Mouse (Mus musculus): Measurements from ENCODE around the gene Cybrd1. TPM values are rescaled to one million over a fixed set of nuclear protein-coding genes. Genes with fewer than 3 reads are reported as not detected.

Cybrd1 gene
- 0.90 and 0.92 TPM in 2 replicates for polyA plus RNA-seq (2012; rRNA removed)
- polyA plus RNA-seq (2014; fragmentation: Nextera tagmentation; extraction: Ambion mirVana) = 0.38 and 0.58 TPM in 2 replicates

DNA sequence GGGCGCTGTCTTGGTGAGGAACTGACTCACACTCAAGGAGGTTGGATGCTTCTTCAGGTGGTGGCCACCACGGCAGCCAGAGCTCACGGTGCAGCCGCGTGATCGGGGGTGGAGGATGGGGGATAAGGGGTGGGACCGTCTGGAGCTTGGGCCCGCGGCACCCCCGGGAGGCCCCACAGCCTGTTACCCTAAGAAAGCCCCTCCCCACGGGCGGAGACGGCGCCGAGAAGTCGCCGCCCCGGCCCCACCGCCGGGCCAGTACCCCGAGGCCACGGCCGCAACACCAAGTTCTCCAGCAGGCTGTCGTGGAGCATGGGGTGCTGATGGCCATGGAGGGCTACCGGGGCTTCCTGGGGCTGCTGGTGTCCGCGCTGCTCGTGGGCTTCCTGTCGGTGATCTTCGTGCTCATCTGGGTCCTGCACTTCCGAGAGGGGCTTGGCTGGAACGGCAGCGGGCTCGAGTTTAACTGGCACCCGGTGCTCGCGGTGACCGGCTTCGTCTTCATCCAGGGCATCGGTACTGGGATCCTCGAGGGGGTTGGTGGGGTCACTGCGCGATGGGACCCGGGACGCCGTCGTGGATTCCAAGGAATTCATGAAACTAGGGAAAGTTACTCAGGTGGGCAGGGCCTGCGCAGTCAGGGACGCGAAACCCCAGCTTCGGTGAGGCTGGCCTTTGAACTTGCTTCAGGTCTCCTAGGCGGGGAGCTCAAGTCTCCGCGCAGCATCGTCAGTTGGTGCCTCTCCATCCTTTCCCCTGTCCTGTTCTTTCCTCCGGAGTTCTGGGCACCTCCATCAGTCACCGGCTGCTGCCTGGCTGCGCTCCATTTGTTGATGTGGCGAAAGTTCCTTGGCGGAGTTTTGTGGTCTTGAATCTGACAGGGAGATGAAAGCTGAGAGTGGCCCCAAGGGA, at the start of gene Cybrd1:
Cybrd1 (plus strand) TSS at position 127 of the 912 bp plus-strand sequence.
- peaks cover 27% of the 10 kb centered on the region for H3K27me3 ChIP-seq (ENCODE audit: control insufficient read depth, insufficient read depth, low read length)
- peak within 1 kb of the TSS; percentile 64 for H3K4me2 ChIP-seq (ENCODE audit: low read depth)
- H3K27ac ChIP-seq = no peak within 1 kb of the TSS
- no peak for ATAC-seq (ENCODE audit: insufficient read depth)
- TF ChIP-seq CTCF (IDR thresholded peaks at IDR 0.05; ENCODE audit: low read depth) (no peak), EP300 (IDR thresholded peaks at IDR 0.05; ENCODE audit: low read depth) (no peak)
- peak within 1 kb of the TSS; percentile 34 to 49 for H3K4me3 ChIP-seq (ENCODE audit: insufficient read depth in 1 of 2, low read depth in 2 of 2, low read length in 2 of 2)
- 2% methylated on average over 60 of the region's 60 CpGs for WGBS (ENCODE audit: insufficient replicate concordance)
- H3K9me3 ChIP-seq (ENCODE audit: control insufficient read depth, low read length) = peaks cover 2% of the 10 kb centered on the region; the same call in 1 of the 2 replicates
- no peaks in the 10 kb centered on the region for H3K4me1 ChIP-seq (replicated peaks; ENCODE audit: control insufficient read depth in 2 of 2, insufficient read depth in 2 of 2, low read length in 1 of 2)
- no peaks in the 10 kb centered on the region for H3K36me3 ChIP-seq (replicated peaks; ENCODE audit: control insufficient read depth, insufficient read depth, low read depth)
- H3K9ac ChIP-seq (replicated peaks) = peak within 1 kb of the TSS; percentile 34; the same call in 1 of the 2 replicates
- no peak for DNase-seq (ENCODE audit: low read depth in 3 of 3, low spot score in 3 of 3)

GRCm38 (mm10) chr2:71071601-71072000, 46.1 kb upstream of the Cybrd1 start:
- Histone ChIP-seq H3K9ac (replicated peaks) (no peak overlapping the region), H3K27ac (no peak overlapping the region), H3K4me1 (replicated peaks; ENCODE audit: control insufficient read depth in 2 of 2, insufficient read depth in 2 of 2, low read length in 1 of 2) (peaks cover 11 to 13% of the 10 kb centered on the region in 2 experiments), H3K36me3 (replicated peaks; ENCODE audit: control insufficient read depth, insufficient read depth, low read depth) (no peaks in the 10 kb centered on the region; the same call in 1 of the 2 replicates), H3K9me3 (ENCODE audit: control insufficient read depth, low read length) (no peaks in the 10 kb centered on the region), H3K4me2 (ENCODE audit: low read depth) (no peak overlapping the region), H3K4me3 (ENCODE audit: insufficient read depth in 1 of 2, low read depth in 2 of 2, low read length in 2 of 2) (no peak overlapping the region), H3K27me3 (ENCODE audit: control insufficient read depth, insufficient read depth, low read length) (no peaks in the 10 kb centered on the region)
- no peak for ATAC-seq (ENCODE audit: insufficient read depth)
- no peak for DNase-seq (ENCODE audit: low read depth in 3 of 3, low spot score in 3 of 3)
- 81% methylated on average over 4 of the region's 4 CpGs for WGBS (ENCODE audit: insufficient replicate concordance)
- TF ChIP-seq CTCF (IDR thresholded peaks at IDR 0.05; ENCODE audit: low read depth) (no peak), EP300 (IDR thresholded peaks at IDR 0.05; ENCODE audit: low read depth) (no peak)

DNA sequence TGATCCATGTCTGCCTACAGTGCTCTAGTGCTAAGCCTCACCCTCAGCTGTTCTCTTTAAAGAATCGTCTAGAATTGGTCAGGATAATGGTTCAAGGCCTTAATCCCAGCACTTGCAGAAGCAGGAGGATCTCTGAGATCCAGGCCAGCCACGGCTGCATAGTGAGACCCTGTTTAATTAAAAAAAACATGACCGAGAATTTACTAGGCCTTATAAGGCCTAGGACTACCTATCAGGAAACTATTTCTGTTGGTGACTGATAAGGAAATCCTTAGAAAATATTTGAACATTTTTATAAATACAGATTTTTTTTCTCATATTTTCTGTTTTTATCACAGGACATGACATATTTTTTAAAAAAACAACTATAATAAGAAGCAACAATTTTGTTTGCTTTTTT, 44.4 kb upstream of the Cybrd1 start:
- Histone ChIP-seq H3K27me3 (ENCODE audit: control insufficient read depth, insufficient read depth, low read length) (no peaks in the 10 kb centered on the region), H3K4me3 (ENCODE audit: insufficient read depth in 1 of 2, low read depth in 2 of 2, low read length in 2 of 2) (no peak overlapping the region), H3K9ac (replicated peaks) (no peak overlapping the region), H3K9me3 (ENCODE audit: control insufficient read depth, low read length) (no peaks in the 10 kb centered on the region), H3K27ac (no peak overlapping the region), H3K4me1 (replicated peaks; ENCODE audit: control insufficient read depth in 2 of 2, insufficient read depth in 2 of 2, low read length in 1 of 2) (peaks cover 11 to 13% of the 10 kb centered on the region in 2 experiments), H3K4me2 (ENCODE audit: low read depth) (no peak overlapping the region), H3K36me3 (replicated peaks; ENCODE audit: control insufficient read depth, insufficient read depth, low read depth) (no peaks in the 10 kb centered on the region; the same call in 1 of the 2 replicates)
- peak; percentile 69; the same call in 1 of the 2 replicates for ATAC-seq (ENCODE audit: insufficient read depth)
- 41% methylated on average over 3 of the region's 3 CpGs for WGBS (ENCODE audit: insufficient replicate concordance)
- DNase-seq (ENCODE audit: low read depth in 3 of 3, low spot score in 3 of 3) = no peak
- TF ChIP-seq CTCF (IDR thresholded peaks at IDR 0.05; ENCODE audit: low read depth) (no peak), EP300 (IDR thresholded peaks at IDR 0.05; ENCODE audit: low read depth) (no peak)

GRCm38 (mm10) chr2:71073828-71074227, 43.9 kb upstream of the Cybrd1 start:
- no peak overlapping the region; the same call in 1 of the 2 replicates for H3K27ac ChIP-seq
- H3K4me1 ChIP-seq (replicated peaks; ENCODE audit: control insufficient read depth in 2 of 2, insufficient read depth in 2 of 2, low read length in 1 of 2) = peaks cover 11 to 13% of the 10 kb centered on the region in 2 experiments
- DNase-seq (ENCODE audit: low read depth in 3 of 3, low spot score in 3 of 3) = peak in 2 of 3 experiments; percentile 55 to 60
- no peaks in the 10 kb centered on the region for H3K9me3 ChIP-seq (ENCODE audit: control insufficient read depth, low read length)
- no peaks in the 10 kb centered on the region for H3K27me3 ChIP-seq (ENCODE audit: control insufficient read depth, insufficient read depth, low read length)
- peak; percentile 93 for ATAC-seq (ENCODE audit: insufficient read depth)
- H3K4me2 ChIP-seq (ENCODE audit: low read depth) = peak overlapping the region; percentile 6; the same call in 1 of the 2 replicates
- no peak for TF ChIP-seq CTCF (IDR thresholded peaks at IDR 0.05; ENCODE audit: low read depth)
- TF ChIP-seq EP300 (IDR thresholded peaks at IDR 0.05; ENCODE audit: low read depth) = peak; percentile 76
- H3K36me3 ChIP-seq (replicated peaks; ENCODE audit: control insufficient read depth, insufficient read depth, low read depth) = no peaks in the 10 kb centered on the region; the same call in 1 of the 2 replicates
- no peak overlapping the region for H3K9ac ChIP-seq (replicated peaks)
- WGBS (ENCODE audit: insufficient replicate concordance) = 19% methylated on average over 3 of the region's 3 CpGs
- H3K4me3 ChIP-seq (ENCODE audit: insufficient read depth in 1 of 2, low read depth in 2 of 2, low read length in 2 of 2) = no peak overlapping the region

- DNase-seq (ENCODE audit: low read depth in 3 of 3, low spot score in 3 of 3) = no peak
- Histone ChIP-seq H3K27me3 (ENCODE audit: control insufficient read depth, insufficient read depth, low read length) (no peaks in the 10 kb centered on the region), H3K4me1 (replicated peaks; ENCODE audit: control insufficient read depth in 2 of 2, insufficient read depth in 2 of 2, low read length in 1 of 2) (peaks cover 0 to 5% of the 10 kb centered on the region in 2 experiments; a peak in 2 of 4 replicates), H3K4me3 (ENCODE audit: insufficient read depth in 1 of 2, low read depth in 2 of 2, low read length in 2 of 2) (no peak overlapping the region), H3K27ac (no peak overlapping the region), H3K4me2 (ENCODE audit: low read depth) (no peak overlapping the region), H3K36me3 (replicated peaks; ENCODE audit: control insufficient read depth, insufficient read depth, low read depth) (no peaks in the 10 kb centered on the region; the same call in 1 of the 2 replicates), H3K9me3 (ENCODE audit: control insufficient read depth, low read length) (no peaks in the 10 kb centered on the region), H3K9ac (replicated peaks) (no peak overlapping the region)
- TF ChIP-seq EP300 (IDR thresholded peaks at IDR 0.05; ENCODE audit: low read depth) (no peak), CTCF (IDR thresholded peaks at IDR 0.05; ENCODE audit: low read depth) (no peak)
- ATAC-seq (ENCODE audit: insufficient read depth) = no peak
- 79% methylated on average over 7 of the region's 7 CpGs for WGBS (ENCODE audit: insufficient replicate concordance)
Observed at GRCm38 (mm10) chr2:71082416-71082815, 35.3 kb upstream of the Cybrd1 start.

Measured in liver, embryonic 14.5 days (tissue).